Mouse (Mus musculus) ES-Bruce4 (cell line): ENCODE results near the gene Hist1h2bg.

Source experiments
- CTCF ChIP-seq: IDR thresholded peaks from one replicate; pipeline ENCODE4 v1.8.1; 2011; ENCODE audit warnings: low read depth, low read length
- EP300 ChIP-seq: IDR thresholded peaks from 2 replicates; pipeline ENCODE4 v1.6.1; 2011; ENCODE audit warnings: low read depth, low read length; ENCODE audit not compliant: insufficient read depth
- POLR2A ChIP-seq: IDR thresholded peaks from one replicate; pipeline ENCODE4 v1.8.1; 2011; ENCODE audit warnings: low read length; ENCODE audit not compliant: insufficient read depth

DNA sequence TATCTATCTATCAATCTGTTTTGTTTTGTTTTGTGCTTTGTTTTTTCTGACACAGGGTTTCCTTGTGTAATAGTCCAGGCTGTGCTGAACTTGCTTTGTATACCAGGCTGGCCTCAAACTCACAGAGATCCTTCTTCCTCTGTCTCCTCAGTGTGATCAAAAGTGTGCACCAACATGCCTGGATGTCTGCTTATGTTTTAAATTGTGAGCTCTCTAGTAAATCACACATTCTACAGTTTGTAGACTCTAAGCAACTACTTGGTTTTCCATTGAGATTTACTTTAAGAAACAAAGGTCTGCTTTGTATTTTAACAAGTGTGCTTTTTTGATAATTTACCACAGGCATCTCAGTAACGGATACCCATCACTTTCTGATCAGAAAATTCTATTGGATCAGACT is 6.6 kb downstream of the Hist1h2bg start:
- no peak for TF ChIP-seq POLR2A
- no peak for TF ChIP-seq CTCF
- TF ChIP-seq EP300 = no peak
